Mouse (Mus musculus) kidney, adult 2 months (tissue): ENCODE data around the gene Rgs4.

Experiments used
- CTCF ChIP-seq: fragments of 200-500 bp; conservative IDR thresholded peaks from 2 replicates; pipeline ENCODE4 v1.5.1; 2011; ENCODE audit warnings: low read depth, mild to moderate bottlenecking, control low read depth, low read length, moderate library complexity, mixed read lengths; ENCODE audit not compliant: insufficient read depth, insufficient read length
- POLR2A ChIP-seq: fragments of 200-500 bp; IDR thresholded peaks from one replicate; pipeline ENCODE4 v1.6.1; 2011; ENCODE audit warnings: low read depth, low read length, control low read depth

DNA sequence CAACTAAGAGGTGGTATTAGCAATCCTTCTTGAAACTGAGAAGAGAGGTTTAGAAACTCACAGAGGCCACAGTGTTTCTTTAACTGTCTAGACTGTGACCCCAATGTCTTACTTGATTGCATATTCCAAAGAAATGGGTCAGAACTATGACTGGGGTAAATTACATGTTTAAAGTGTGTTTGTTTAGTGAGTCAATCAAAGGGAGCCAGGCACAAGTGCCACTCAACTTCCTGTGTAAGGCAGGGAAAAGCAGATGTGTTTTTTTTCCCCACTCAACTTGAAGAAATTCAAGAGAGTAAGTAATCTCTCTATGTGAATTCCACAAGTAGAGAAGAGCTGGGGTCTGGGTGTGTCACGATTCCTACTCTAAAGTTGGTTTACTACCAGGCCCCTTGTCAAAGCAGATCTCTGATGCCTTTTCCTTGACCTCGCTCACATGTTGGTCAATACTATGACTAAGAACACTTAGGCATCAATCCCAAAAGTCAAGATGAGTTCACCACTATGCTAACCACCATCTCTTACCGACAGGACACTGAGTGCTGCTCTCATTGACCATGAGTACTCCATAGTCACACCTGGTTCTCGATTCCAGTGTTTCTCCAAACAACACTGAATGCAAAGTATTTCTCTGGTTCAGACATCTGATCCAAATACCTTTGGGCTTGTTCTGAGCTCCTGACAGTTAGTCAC is 42.9 kb downstream of the Rgs4 start:
- TF ChIP-seq POLR2A = no peak
- no peak for TF ChIP-seq CTCF
